Mouse (Mus musculus) cerebellum, adult 18-20 months (tissue): ENCODE measurements around the gene Rnf8.
"Not testable (repeated sequence)": the region's sequence is repeated elsewhere in the genome, so short reads cannot be mapped to it uniquely, and the experiment has no call there.

Source experiments
- DNase-seq, 2 experiments: peaks; one replicate each; pipeline ENCODE4 v3.0.0; 2021

The Rnf8 gene

GRCm38 (mm10) chr17:29614115-29615023 is at the start of gene Rnf8, which contains the start of gene Gm28043:
Gene Rnf8, plus strand, starts transcription at chr17:29614790.
Gene Gm28043, plus strand, starts transcription at chr17:29614876.
- DNase-seq, result peak; percentile 92 to 96

GRCm38 (mm10) chr17:29565521-29565920 is 49.1 kb upstream of the Rnf8 start:
- no peak for DNase-seq

- DNase-seq, result no peak
Measured at GRCm38 (mm10) chr17:29568435-29568834, 46.2 kb upstream of the Rnf8 start.

GRCm38 (mm10) chr17:29569831-29570230 is 44.8 kb upstream of the Rnf8 start:
- DNase-seq, result peak; percentile 36 to 41

- DNase-seq, result no peak
Measured at GRCm38 (mm10) chr17:29579579-29580126, 34.9 kb upstream of the Rnf8 start.

GRCm38 (mm10) chr17:29583569-29583968 is 31.0 kb upstream of the Rnf8 start:
- no peak for DNase-seq

- no peak for DNase-seq
Measured at GRCm38 (mm10) chr17:29584306-29584705, 30.3 kb upstream of the Rnf8 start.

- no peak for DNase-seq
Measured at GRCm38 (mm10) chr17:29584737-29585136, 29.9 kb upstream of the Rnf8 start.

- no peak for DNase-seq
Measured at GRCm38 (mm10) chr17:29585446-29585845, 29.1 kb upstream of the Rnf8 start.

- DNase-seq, result no peak
Measured at GRCm38 (mm10) chr17:29586921-29587320, 27.7 kb upstream of the Rnf8 start.

- DNase-seq, result no peak
Measured at GRCm38 (mm10) chr17:29589221-29589898, 25.2 kb upstream of the Rnf8 start.

- peak; percentile 70 to 74 for DNase-seq
Measured at GRCm38 (mm10) chr17:29595891-29596770, 18.5 kb upstream of the Rnf8 start.

GRCm38 (mm10) chr17:29596771-29597132 is 17.8 kb upstream of the Rnf8 start:
- no peak for DNase-seq

- peak; percentile 36 to 43 for DNase-seq
Measured at GRCm38 (mm10) chr17:29599051-29599450, 15.5 kb upstream of the Rnf8 start.

GRCm38 (mm10) chr17:29599537-29599936 is 15.1 kb upstream of the Rnf8 start:
- no peak for DNase-seq

GRCm38 (mm10) chr17:29601391-29601790 is 13.2 kb upstream of the Rnf8 start:
- no peak for DNase-seq

- peak; percentile 81 to 90 for DNase-seq
Measured at GRCm38 (mm10) chr17:29603283-29603682, 11.3 kb upstream of the Rnf8 start.

- not testable (repeated sequence) for DNase-seq
Measured at GRCm38 (mm10) chr17:29613453-29613852, 1.1 kb upstream of the Rnf8 start.

- DNase-seq, result no peak
Measured at GRCm38 (mm10) chr17:29615024-29615551, 498 bp downstream of the Rnf8 start.

- DNase-seq, result no peak
Measured at GRCm38 (mm10) chr17:29615616-29616015, 1.0 kb downstream of the Rnf8 start.

GRCm38 (mm10) chr17:29619231-29619630 is 4.6 kb downstream of the Rnf8 start:
- no peak for DNase-seq

- DNase-seq, result no peak
Measured at GRCm38 (mm10) chr17:29623488-29623887, 8.9 kb downstream of the Rnf8 start.
